Mouse (Mus musculus) cerebellum, postnatal 25 days (tissue): ENCODE results near the gene Dnaaf1.

Experiments
- DNase-seq, 2 experiments: peaks; one replicate each; pipeline ENCODE4 v3.0.0; 2021; ENCODE audit warnings: mixed read lengths in 2 of 2

Dnaaf1 gene

DNA sequence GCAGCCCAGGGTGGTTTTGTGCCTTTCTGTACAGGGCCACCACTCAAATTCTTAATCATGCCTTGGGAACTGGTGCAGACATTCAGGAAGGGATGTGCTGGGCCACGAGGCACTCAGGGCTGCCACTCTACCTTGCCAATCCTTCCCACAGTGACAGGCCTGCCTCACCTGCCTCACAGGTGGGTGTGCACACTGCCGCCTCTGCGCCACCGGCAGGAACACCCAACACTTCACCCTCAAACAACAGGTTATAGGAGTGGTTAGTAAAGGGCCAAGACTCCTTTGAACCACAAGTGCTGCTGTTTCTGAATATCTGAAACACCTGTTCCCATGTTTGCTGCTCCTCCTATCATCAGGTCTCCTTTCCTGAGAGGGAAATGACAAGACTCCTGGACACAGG is 2.6 kb upstream of the Dnaaf1 start:
- DNase-seq = no peak

DNA sequence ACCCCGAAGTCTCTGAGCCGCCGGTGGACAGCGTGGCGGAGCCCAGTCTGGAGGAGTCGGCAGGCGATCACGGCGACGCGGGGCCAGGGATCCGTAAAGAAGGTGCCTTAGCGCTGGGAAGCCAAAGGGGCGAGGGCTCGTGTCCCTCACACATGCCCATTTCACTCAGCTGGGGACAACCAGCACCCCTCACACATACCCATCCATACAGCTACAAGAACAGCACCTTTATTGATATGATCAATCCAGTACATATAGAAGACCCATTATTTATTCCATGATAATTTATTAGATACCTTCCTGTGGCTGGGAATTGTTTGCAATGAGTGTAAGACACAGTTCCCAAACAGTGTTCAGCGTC is 311 bp downstream of the Dnaaf1 start:
- no peak for DNase-seq

DNA sequence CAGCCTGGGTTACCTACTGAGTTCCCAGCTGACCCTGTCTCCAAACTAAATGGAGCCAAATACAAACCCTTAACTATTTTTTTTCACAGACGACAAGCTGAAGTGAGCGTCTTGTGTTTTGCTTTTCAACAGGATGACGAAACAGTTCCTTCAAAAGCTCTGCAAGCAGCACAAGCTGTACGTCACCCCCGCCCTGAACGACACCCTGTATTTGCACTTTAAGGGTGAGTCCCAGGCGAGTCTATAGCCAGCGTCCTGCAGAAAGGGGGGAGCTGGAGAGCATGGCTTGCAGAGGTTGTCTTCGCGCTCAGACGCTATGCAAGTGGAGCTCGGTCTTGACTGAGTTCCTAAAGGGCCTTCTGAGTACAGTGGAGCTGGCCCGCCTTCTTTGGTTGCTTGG is 4.1 kb downstream of the Dnaaf1 start:
- no peak for DNase-seq

DNA sequence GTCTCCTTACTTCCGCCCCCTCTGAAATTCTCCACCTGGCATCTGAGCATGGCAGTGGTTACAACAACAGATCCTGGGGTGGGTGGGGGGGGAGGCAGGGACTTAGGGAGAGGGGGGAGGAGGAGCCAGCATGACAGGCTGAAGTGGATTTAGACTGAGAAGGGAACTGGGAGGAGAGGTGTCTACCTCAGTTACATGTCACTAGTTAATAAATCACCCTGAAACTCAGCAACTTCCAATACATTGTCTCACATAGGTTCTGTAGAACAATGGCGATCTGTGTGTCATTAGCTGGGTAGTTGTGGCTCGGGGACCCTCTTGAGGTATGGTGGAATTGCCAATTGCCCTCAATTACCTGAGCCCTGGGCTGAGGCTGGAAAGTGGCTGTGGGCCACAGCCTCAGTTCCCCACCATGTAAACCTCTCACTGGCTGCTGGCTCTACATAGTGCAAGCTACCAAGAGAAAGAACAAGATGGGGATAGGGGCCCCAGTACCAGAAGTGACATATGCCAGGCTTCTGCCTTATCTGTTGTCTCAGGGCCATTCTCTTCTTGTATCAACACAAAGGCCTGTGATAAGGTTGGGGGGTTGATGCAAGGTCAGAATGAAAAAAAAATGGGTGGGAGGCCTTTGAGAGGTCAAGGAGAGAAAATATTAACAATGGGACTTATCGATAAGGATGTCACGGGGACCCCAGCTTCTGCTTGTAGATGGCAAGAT is 5.6 kb downstream of the Dnaaf1 start:
- DNase-seq = no peak

DNA sequence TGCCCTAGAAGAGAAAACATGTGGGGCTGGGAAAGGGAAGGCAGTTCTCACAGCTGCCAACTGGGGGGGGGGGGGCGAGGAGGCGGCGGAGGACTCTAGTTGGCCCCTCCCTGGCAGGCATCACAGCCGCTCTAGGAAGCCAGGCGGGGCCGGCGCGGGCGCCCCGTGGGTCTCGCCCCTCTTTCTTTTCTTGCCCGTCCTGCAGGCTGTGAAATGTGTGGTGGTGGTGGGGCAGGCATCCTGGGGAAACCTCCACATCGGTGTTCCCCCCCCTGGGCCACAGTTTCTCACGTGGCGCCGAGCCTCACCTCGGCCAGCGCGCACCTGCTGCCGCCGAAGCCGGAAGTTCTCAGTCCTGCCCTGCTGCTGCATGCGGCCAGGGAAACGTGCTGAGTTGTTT is 10.9 kb downstream of the Dnaaf1 start:
- no peak for DNase-seq

DNA sequence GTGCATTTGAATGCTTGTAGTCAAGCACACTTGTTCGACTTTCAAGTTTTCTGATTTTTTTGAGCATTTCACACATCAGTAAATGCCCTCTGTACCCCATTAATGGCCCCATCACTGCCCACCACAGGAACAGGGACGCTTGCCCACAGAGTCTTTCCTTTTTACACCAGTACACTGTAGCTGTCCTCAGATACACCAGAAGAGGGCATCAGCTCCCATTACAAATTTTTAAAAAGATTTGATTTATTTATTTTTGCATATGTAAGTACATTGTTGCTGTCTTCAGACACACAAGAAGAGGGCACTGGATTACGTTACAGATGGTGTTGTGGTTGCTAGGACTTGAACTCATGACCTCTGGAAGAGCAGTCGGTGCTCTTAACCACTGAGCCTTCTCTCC is 13.3 kb downstream of the Dnaaf1 start:
- no peak for DNase-seq

DNA sequence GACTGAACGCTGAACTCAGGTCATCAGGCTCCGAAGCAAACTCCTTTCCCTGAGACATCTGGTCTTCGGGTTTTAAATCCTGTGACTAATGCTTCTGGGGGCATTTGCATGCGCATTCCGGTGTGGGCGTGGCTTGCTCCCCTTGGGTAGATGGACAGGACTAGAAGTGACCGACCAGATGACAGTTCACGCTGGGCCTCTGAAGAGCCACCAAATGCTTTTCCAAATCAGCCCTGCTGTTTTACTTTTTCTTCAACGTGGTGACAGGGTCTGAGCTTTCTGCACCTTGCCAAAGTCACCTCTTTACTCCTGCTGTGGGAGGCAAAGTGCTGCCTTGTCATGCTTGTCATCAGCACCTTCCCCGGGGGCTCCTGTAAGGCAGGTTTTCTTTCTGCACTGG is 13.8 kb downstream of the Dnaaf1 start:
- DNase-seq = no peak

DNA sequence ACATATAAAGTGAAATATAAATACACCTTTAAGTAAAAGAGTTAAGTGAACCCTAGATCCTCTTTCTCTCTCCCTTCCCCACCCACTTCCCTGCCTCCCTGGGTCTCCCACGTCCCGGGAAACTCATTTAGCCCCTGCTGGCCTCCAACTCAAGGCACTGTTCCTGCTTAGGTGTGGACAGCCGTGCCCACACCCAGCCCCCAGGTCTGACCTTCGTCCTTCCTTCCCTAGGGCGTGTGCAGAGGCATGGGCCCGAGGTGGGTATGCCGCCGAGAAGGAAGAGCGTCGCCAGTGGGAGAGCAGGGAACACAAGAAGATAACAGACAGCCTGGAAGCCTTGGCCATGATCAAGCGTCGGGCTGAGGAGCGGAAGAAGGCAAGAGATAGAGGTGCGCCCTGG is 15.3 kb downstream of the Dnaaf1 start:
- DNase-seq = no peak

DNA sequence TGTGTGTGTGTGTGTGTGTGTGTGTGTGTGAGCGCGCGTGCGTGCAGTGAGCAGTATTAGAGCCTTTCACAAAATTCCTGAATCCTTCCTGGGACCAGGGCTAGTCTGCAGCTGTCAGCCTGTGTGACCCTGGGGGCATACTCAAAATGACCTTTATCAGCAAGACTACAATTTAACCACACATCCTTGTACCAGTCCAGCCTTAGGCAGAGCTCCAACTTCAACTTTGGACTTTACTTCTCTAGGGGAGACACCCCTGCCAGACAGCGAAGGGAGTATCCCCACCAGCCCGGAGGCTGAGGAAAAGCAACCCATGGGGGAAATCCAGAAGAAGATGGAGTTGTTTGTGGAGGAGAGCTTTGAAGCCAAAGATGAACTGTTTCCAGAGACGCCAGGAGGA is 16.4 kb downstream of the Dnaaf1 start:
- DNase-seq = no peak

DNA sequence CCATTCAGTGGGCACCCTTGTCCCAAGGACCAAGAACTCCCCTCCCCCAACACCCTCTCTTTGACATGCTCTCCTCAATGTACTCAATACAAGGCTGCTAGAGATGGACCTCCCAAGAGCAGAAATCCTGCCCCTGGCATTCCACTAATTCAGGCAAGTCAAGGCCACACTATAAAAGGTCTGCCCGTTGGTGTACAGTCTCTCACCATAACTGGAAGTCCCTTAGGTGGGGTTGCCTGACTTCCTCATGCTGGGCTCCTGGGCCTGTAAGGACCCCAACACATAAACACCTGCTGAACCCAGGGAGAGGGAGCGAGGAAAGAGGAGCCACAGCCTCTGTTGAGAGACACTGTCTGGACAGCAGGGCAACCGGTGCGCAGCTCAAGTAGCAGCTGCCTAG is 28.7 kb downstream of the Dnaaf1 start:
- no peak for DNase-seq

DNA sequence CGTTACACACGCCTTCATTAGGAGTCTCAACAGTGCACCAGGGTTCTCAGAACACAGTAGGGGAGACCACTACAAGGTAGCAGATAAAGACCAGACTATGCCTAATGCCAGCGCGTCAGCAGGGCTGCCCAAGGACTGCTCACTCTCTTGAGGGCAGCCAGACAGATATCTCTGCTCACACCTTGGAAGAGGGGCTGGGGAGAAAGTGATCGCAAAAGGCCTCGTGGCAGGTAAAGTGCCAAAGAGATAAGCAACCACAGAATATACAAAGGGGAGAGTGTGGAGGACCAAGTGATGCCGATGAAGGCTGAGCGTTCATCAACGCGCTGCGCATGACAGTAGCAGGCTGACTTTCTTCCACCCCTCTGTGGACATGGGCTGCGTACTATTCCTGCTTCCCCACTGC is 29.4 kb downstream of the Dnaaf1 start:
- no peak for DNase-seq

DNA sequence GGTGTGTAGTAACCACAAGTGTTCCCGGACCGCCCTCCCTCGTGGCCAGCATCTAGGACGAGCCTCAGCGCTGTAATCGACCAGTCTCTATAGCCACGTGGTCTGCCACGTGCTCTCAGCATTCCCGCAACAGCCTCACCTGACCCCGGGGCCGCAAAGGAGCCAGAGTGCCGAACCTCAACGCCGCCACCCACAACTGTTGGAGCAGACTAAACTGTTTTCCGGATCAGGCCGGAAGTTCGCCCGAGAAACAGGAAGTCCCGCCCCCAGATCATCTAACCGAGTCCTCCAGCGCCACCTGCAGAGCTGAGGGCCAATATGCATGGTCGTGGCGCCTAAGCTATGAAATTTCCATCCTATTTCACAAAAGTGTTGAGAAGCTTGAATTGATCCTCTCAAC is 30.0 kb downstream of the Dnaaf1 start, which contains the start of gene Taf1c:
TSS of gene Taf1c (minus strand) at position 227 of the 400 bp plus-strand sequence.
- peak; percentile 93 to 97 for DNase-seq

DNA sequence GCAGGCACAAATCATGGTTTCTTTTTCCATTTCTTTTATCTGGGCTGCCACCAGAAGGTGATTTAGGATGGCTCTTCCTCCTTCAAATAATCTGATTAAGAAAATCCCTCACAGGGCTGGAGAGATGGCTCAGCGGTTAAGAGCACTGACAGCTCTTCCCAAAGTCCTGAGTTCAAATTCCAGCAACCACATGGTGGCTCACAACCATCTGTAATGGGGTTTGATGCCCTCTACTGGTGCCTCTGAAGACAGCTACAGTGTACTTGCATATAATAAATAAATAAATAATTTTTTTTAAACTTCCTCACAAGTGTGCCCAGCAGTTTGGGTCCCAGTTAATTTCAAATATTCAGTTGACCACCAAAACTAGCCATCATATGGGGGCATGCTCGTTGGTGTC is 31.2 kb downstream of the Dnaaf1 start:
- no peak for DNase-seq

DNA sequence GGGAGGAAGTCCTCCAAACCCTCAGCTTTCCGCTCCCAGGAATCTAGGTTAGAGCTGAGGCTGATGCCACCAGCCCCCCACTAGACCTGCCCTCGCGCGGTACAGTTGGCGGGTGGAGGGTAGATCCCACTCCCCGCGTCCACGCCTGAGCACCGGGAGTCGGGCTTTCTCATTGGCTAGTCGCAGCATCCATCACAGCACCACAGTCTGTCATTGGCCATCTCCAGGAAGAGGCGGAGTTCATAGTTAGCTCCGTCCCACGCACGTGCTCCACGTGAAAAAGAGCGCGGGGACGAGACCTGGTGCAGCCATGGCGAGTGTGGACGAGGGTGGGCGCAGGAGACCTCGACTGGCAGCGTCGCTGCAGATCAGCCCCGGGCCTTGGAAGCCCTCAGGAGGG is 37.4 kb downstream of the Dnaaf1 start, which contains the start of gene Adad2:
TSS of gene Adad2 (plus strand) at position 277 of the 400 bp plus-strand sequence.
- DNase-seq = no peak

DNA sequence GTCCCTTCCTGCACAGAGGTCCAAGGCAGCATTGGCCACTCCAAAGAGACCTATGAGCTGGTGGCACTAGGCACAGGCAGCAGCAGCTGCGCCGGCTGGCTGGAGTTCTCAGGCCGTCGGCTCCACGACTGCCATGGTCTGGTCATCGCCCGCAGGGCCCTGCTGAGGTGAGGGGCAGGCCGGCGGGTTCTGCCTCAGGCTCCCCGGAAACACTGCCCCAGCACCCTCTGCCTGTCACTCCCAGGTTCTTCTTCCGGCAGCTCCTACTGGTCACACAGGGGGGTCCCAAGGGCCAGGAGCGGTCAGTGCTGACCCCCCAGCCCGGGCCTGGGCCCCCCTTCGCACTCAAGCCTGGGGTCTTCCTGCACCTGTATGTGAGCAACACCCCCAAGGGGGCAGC is 40.1 kb downstream of the Dnaaf1 start:
- DNase-seq = no peak

DNA sequence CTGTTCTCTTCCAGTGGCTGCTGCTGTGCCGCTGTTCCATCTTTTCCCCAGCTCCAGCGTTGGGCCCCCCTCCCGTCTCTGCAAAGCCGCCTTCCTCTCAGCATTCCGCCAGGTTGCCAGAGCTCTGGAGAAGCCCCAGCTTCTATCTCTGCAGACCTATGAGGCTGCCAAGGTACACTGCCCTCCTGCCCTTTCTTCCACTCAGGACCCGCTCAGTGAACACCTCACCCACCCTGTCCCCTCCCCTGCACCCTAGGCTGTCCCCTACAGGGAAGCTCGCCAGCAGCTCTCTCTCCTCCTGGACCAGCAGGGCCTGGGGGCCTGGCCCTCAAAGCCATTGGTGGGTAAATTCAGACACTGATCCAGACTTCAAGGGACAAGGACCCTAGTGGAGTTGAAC is 41.3 kb downstream of the Dnaaf1 start:
- DNase-seq = no peak

DNA sequence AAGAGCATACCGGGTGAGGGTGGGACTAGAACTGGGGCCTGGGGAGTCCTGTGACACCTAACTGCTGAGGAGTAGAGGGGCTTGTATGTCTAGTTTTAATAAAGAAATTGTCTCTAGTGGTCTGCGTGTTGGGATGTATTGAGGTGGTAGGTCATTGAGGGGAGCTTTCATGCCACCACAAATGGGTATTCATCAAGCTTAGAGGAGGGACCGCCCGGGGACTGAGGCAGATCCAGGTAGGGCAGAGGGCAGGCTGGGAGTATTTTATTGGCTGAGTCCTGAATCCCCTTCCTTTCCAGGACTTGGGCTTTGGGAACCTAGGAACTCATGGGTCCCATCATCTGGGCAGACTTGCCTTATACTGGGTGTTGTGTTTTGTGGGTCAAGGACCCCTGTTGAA is 41.8 kb downstream of the Dnaaf1 start:
- no peak for DNase-seq

DNA sequence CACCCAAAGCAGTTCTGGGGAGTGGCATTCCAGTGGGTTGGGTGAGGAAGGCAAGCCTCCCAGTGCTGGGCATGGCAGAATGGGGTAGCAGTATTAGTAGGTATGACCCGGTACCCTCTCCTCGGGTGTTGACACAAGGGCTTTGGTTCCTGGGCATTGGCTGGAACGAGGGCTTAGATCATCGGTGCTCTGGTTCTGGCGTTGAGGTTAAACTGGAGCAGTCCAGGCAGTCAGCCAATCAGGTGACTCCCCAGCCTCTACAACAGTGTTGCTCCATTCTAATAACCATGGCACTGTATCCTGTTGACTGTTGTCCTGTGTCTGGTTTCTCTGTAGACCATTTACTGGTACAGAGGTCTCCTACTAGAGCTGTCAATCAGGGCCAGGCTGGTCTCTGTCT is 42.6 kb downstream of the Dnaaf1 start:
- DNase-seq = no peak

DNA sequence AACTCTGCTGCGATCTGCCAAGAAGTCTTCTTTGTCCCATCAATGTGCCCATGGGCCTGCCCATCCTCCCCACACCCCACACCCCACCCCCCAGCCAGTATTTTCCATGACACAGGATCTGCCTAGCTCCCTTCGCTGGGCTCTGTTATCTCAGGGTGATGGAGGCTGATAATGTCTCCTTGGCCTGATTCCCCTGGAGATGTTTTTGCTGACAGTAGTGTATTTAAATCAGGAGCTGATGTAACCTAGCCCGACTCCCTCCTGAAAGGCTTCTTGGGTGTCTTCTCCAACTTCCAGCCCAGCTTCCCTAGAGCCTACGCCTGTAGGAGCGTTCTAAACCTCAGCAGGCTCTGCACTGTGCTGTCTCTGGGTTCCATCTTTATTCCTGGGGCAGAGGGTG is 43.9 kb downstream of the Dnaaf1 start:
- DNase-seq = no peak

DNA sequence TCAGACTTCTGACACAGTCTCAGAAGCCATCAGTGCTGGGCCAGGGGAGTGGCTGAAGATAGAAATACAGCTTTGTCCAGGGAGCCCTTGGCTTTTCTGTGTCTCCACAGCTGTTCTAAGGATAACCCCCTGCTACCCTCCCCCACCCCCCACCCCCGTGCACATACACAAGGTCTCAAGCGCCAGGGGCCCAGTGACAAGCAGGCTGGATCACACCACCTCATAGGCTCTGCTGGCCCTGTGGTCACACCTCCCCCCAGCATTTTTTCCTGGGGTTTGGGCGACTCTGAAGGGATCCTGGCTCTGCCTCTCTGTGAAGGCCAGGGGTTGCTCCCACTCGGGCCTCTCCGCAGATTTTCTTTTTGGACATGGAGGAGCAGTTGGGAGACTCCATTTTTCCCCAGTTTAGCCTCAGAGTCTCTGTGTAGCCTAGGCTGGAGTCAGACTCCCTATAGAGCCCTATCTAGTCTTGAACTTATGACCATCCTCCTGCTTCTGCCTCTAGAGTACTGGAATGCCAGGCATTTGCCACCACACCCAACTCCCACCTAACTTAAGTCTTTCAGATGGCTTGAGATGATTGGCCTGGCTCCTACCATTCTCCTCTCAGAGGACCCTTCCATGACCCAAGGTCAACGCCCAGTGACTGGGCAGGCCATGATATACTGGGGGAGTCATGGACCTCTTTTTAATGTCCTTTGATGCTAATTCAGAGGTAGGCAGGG is 45.2 kb downstream of the Dnaaf1 start:
- no peak for DNase-seq

DNA sequence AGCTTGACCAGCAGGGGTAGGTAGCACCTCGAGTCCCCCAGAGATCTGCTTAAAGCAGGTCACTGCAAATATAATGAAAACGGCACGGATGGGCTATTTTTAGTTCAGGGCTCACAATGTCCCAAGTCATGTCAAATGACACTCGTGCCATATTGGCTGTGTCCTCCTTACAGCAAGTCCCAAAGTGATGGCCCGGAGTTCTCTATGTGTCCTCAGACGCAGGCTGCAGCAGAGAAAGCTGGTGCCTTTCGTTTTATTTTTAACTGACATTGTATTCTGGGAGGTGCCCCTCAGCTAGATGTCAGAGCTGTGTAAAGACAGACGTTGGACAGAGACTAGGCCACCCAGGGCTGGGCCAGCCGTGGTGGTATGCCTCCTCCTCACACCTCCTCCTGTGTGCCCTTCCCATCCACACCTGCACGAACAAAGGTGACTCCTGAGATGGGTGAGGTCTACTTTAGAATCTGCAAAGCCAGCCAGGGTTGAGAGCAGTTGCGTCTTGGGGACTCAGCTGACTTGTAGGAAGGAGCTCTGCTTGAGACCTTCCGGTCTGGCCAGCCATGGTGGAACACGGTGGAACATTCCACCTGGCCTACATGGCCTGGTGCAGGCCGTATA is 45.9 kb downstream of the Dnaaf1 start:
- DNase-seq = no peak

DNA sequence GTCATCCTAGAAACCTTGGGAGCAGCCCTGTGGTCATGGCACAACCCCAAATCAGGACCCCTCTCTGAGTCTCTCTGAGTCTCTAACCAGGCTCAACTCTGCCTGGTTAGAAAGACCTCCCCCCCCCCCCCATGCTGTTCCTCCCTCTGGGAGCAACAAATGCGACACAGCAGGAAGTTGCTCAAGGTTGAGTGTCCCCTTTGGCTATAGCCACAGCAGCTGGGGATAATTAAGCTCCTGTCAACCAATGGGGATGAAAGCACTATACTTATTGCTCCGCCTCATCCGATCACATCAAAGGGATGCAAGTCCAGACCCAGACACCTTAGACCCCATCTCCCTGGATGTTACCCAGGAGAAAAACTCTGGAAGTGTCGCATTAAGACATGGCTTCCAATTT is 47.5 kb downstream of the Dnaaf1 start:
- DNase-seq = no peak

DNA sequence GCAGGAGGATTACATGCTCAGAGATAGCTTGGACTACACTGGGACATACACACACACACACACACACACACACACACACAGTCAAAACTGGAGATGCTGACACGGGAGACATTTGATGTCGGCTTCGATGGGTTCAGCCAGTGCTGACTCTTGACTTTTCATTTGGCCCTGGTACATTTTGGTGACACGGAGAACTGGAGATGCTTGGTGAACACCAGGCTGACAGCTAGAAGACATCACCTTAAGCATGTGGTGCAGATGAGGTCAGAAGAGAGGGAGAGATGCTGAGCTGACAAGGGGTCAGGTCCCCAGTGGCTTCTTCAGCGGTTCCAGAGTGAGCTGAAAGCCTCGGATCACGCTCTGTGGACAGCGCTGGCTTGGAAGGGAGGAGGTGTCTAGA is 48.0 kb downstream of the Dnaaf1 start:
- DNase-seq = no peak

DNA sequence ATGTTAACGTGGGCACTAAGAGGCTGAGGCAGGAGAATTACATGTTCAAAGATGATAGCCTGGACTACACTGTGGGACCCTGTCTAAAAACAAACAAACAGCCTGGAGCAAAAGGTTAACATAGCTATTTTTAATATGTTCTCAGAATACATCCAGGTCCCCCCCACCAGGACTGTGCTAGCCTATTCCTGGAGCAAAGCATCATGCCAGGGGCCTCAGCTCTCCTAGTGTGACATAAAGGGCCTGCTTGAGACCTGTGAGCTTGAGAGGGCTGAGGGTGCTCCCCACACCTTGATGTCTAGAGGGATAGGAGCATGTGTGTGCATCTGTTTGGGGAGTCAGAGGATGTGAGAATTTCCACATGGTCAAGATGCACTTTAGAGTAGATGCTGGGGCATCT is 48.7 kb downstream of the Dnaaf1 start:
- no peak for DNase-seq
